Mouse (Mus musculus): ENCODE results near the gene Siva1. TPM values are rescaled to one million over a fixed set of nuclear protein-coding genes. Genes with fewer than 3 reads are reported as not detected.
A peak's percentile ranks its signal among the peaks of the same experiment; 100 is the strongest.

Siva1 gene
- total and polyA plus RNA-seq, 3 experiments = 78.1 to 137 (median 135) TPM

GRCm38 (mm10) chr12:112639526-112639925 is 5.0 kb upstream of the Siva1 start:
- Histone ChIP-seq H3K36me3 (replicated peaks in 1 of 2; ENCODE audit: control insufficient read depth in 1 of 2, insufficient read depth in 1 of 2, low read length in 1 of 2) (peaks cover 0 to 52% of the 10 kb centered on the region in 2 experiments), H3K4me3 (replicated peaks in 1 of 3; ENCODE audit: low read depth in 2 of 3, low read length in 2 of 3, poor library complexity in 1 of 3) (no peak overlapping the region), H3K27ac (ENCODE audit: insufficient read depth, low read depth) (no peak overlapping the region), H3K9ac (ENCODE audit: insufficient read depth, low read depth) (no peak overlapping the region), H3K4me1 (ENCODE audit: control insufficient read depth in 1 of 2, insufficient read depth in 2 of 2) (peaks cover 4 to 9% of the 10 kb centered on the region in 2 experiments; a peak in 2 of 4 replicates), H3K27me3 (replicated peaks) (no peaks in the 10 kb centered on the region), H3K4me2 (ENCODE audit: insufficient read depth, low read depth, poor library complexity, severe bottlenecking) (no peak overlapping the region), H3K79me2 (replicated peaks; ENCODE audit: control insufficient read depth, extremely low read depth, insufficient read depth, poor library complexity, severe bottlenecking) (no peaks in the 10 kb centered on the region), H3K9me3 (replicated peaks; ENCODE audit: low read length) (no peaks in the 10 kb centered on the region)
- dilution Hi-C loops (cut with MboI; ENCODE audit: extremely low pct_ligation_motif_present, extremely low pct_unique_long_range_greater_than_20kb, low sequenced_read_pairs) (no loop called here), in situ Hi-C loops (cut with MboI; ENCODE audit: low pct_ligation_motif_present, low pct_unique_long_range_greater_than_20kb, low sequenced_read_pairs) (no loop called here)
- DNase-seq (ENCODE audit: extremely low read depth) = no peak
- no peak for TF ChIP-seq JUND (conservative IDR thresholded peaks at IDR 0.05; ENCODE audit: low read depth, low read length)

DNA sequence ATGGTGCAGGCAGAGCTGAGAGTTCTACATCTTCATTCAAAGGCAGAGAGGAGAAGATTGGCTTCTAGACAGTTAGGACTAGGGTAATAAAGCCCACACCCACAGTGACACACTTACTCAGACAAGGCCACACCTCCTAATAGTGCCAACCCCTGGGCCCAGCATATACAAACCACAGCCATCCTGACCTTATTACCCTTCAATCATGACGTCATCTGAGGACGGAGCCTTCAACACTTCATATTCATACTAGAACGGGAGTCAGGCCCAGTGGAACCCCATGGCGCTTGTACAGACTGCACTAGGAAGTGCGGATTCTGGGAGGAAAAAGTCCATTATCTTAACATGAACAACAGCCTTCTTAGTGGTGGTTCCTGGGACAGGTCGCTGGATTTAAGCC is 1.4 kb upstream of the Siva1 start:
- no peaks in the 10 kb centered on the region for H3K9me3 ChIP-seq (replicated peaks; ENCODE audit: low read length)
- peaks cover 4 to 23% of the 10 kb centered on the region in 2 experiments; a peak in 3 of 4 replicates for H3K4me1 ChIP-seq (ENCODE audit: control insufficient read depth in 1 of 2, insufficient read depth in 2 of 2)
- no peaks in the 10 kb centered on the region for H3K27me3 ChIP-seq (replicated peaks)
- H3K79me2 ChIP-seq (replicated peaks; ENCODE audit: control insufficient read depth, extremely low read depth, insufficient read depth, poor library complexity, severe bottlenecking) = peaks cover 15% of the 10 kb centered on the region
- no peak overlapping the region for H3K27ac ChIP-seq (ENCODE audit: insufficient read depth, low read depth)
- H3K4me3 ChIP-seq (replicated peaks in 1 of 3; ENCODE audit: low read depth in 2 of 3, low read length in 2 of 3, poor library complexity in 1 of 3) = no peak overlapping the region
- no peak for TF ChIP-seq SMC3 (IDR thresholded peaks at IDR 0.05; ENCODE audit: low read depth, low read length)
- no peak for TF ChIP-seq JUND (conservative IDR thresholded peaks at IDR 0.05; ENCODE audit: low read depth, low read length)
- no peak for TF ChIP-seq ZC3H11A (IDR thresholded peaks at IDR 0.05; ENCODE audit: low read depth, low read length)
- no peak for TF ChIP-seq IRF4 (IDR thresholded peaks at IDR 0.05; ENCODE audit: low read depth, low read length)
- TF ChIP-seq MAZ (IDR thresholded peaks at IDR 0.05; ENCODE audit: low read depth, low read length) = no peak
- TF ChIP-seq ZKSCAN1 (IDR thresholded peaks at IDR 0.05; ENCODE audit: borderline replicate concordance, low read depth, low read length) = no peak
- TF ChIP-seq CTCF (conservative IDR thresholded peaks at IDR 0.05 in 1 of 2, IDR thresholded peaks at IDR 0.05 in 1 of 2; ENCODE audit: low read depth in 2 of 2, low read length in 2 of 2) = no peak
- no peak for TF ChIP-seq POLR2AphosphoS2 (IDR thresholded peaks at IDR 0.05; ENCODE audit: low read depth, low read length)
- TF ChIP-seq MYC (IDR thresholded peaks at IDR 0.05; ENCODE audit: low read depth, low read length) = no peak
- TF ChIP-seq ZNF384 (IDR thresholded peaks at IDR 0.05; ENCODE audit: low read depth, low read length) = no peak
- TF ChIP-seq RCOR1 (conservative IDR thresholded peaks at IDR 0.05; ENCODE audit: low read depth, low read length) = no peak
- TF ChIP-seq MAFK (IDR thresholded peaks at IDR 0.05; ENCODE audit: insufficient replicate concordance, low read length) = no peak
- dilution Hi-C loops (cut with MboI; ENCODE audit: extremely low pct_ligation_motif_present, extremely low pct_unique_long_range_greater_than_20kb, low sequenced_read_pairs) = no loop called here
- H3K36me3 ChIP-seq (replicated peaks in 1 of 2; ENCODE audit: control insufficient read depth in 1 of 2, insufficient read depth in 1 of 2, low read length in 1 of 2) = peaks cover 7 to 46% of the 10 kb centered on the region in 2 experiments
- no peak for DNase-seq (ENCODE audit: extremely low read depth)
- in situ Hi-C loops (cut with MboI; ENCODE audit: low pct_ligation_motif_present, low pct_unique_long_range_greater_than_20kb, low sequenced_read_pairs) = no loop called here
- no peak overlapping the region for H3K9ac ChIP-seq (ENCODE audit: insufficient read depth, low read depth)
- no peak overlapping the region for H3K4me2 ChIP-seq (ENCODE audit: insufficient read depth, low read depth, poor library complexity, severe bottlenecking)

DNA sequence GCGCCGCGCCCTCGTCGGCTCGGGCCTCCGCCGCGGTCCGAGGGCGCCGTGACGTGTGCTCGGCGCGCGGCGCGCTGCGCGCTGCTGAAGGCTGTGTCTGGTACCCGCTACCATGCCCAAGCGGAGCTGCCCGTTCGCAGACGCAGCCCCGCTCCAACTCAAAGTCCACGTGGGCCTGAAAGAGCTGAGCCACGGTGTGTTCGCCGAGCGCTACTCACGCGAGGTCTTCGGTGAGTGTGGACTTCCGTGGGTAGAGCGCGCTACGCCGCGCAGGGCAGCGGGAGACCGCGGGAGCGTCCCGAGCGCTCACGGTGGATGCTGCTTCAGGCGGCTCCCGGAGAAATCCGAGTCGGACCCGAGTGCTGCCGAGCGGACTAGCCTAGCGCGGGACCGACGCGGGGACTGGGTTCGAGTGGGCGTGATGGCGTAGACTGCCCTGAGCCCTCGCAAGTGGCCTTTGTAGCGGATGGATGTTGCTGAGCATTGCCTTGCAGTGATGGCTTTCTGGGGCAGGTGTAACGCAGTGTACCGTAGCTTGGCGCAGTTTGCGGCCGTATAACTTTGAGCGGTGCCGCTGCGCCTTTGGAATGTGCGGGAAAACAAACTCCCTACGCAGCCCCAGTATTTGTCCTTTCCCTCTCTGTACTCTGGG is 502 bp downstream of the Siva1 start:
- H3K4me3 ChIP-seq (replicated peaks in 1 of 3; ENCODE audit: low read depth in 2 of 3, low read length in 2 of 3, poor library complexity in 1 of 3) = peak overlapping the region; percentile 79 to 100 (median 97)
- dilution Hi-C loops (cut with MboI; ENCODE audit: extremely low pct_ligation_motif_present, extremely low pct_unique_long_range_greater_than_20kb, low sequenced_read_pairs) (no loop called here), in situ Hi-C loops (cut with MboI; ENCODE audit: low pct_ligation_motif_present, low pct_unique_long_range_greater_than_20kb, low sequenced_read_pairs) (no loop called here)
- H3K9me3 ChIP-seq (replicated peaks; ENCODE audit: low read length) = no peaks in the 10 kb centered on the region
- peak overlapping the region; percentile 95 for H3K4me2 ChIP-seq (ENCODE audit: insufficient read depth, low read depth, poor library complexity, severe bottlenecking)
- peak; percentile 91 for TF ChIP-seq MXI1 (IDR thresholded peaks at IDR 0.05; ENCODE audit: low read depth, low read length)
- peak; percentile 20; the same call in 1 of the 2 replicates for TF ChIP-seq EP300 (IDR thresholded peaks at IDR 0.05; ENCODE audit: low read length)
- TF ChIP-seq MAX (IDR thresholded peaks at IDR 0.05; ENCODE audit: low read length) = 0 out of 2 replicates have a peak, but pooled peaks have one; percentile 6
- no peak for TF ChIP-seq RCOR1 (conservative IDR thresholded peaks at IDR 0.05; ENCODE audit: low read depth, low read length)
- no peak for TF ChIP-seq ETS1 (conservative IDR thresholded peaks at IDR 0.05; ENCODE audit: low read depth, low read length)
- 0 out of 2 replicates have a peak, but pooled peaks have one; percentile 17 for TF ChIP-seq TBP (conservative IDR thresholded peaks at IDR 0.05; ENCODE audit: low read depth, low read length)
- TF ChIP-seq POLR2A (IDR thresholded peaks at IDR 0.05; ENCODE audit: low read depth, low read length) = peak; percentile 85
- TF ChIP-seq TCF12 (IDR thresholded peaks at IDR 0.05; ENCODE audit: low read depth, low read length) = 0 out of 2 replicates have a peak, but pooled peaks have one; percentile 52
- peak; percentile 39 for TF ChIP-seq ELF1 (IDR thresholded peaks at IDR 0.05; ENCODE audit: low read depth, low read length)
- peak; percentile 90 for TF ChIP-seq NELFE (IDR thresholded peaks at IDR 0.05; ENCODE audit: low read depth, low read length)
- peak; percentile 76; the same call in 1 of the 2 replicates for TF ChIP-seq ZMIZ1 (IDR thresholded peaks at IDR 0.05; ENCODE audit: low read depth, low read length)
- no peak for TF ChIP-seq CTCF (conservative IDR thresholded peaks at IDR 0.05 in 1 of 2, IDR thresholded peaks at IDR 0.05 in 1 of 2; ENCODE audit: low read depth in 2 of 2, low read length in 2 of 2)
- TF ChIP-seq PAX5 (IDR thresholded peaks at IDR 0.05; ENCODE audit: low read length) = no peak
- no peak for TF ChIP-seq KAT2A (IDR thresholded peaks at IDR 0.05; ENCODE audit: insufficient replicate concordance, low read length)
- peaks cover 15% of the 10 kb centered on the region for H3K79me2 ChIP-seq (replicated peaks; ENCODE audit: control insufficient read depth, extremely low read depth, insufficient read depth, poor library complexity, severe bottlenecking)
- H3K36me3 ChIP-seq (replicated peaks in 1 of 2; ENCODE audit: control insufficient read depth in 1 of 2, insufficient read depth in 1 of 2, low read length in 1 of 2) = peaks cover 24 to 49% of the 10 kb centered on the region in 2 experiments
- H3K4me1 ChIP-seq (ENCODE audit: control insufficient read depth in 1 of 2, insufficient read depth in 2 of 2) = peaks cover 4 to 23% of the 10 kb centered on the region in 2 experiments; a peak in 3 of 4 replicates
- H3K9ac ChIP-seq (ENCODE audit: insufficient read depth, low read depth) = peak overlapping the region; percentile 97
- peak overlapping the region; percentile 29 for H3K27ac ChIP-seq (ENCODE audit: insufficient read depth, low read depth)
- no peak for DNase-seq (ENCODE audit: extremely low read depth)
- no peaks in the 10 kb centered on the region for H3K27me3 ChIP-seq (replicated peaks)
